Mouse (Mus musculus): Measurements from ENCODE around the gene Herc2. TPM values are rescaled to one million over a fixed set of nuclear protein-coding genes. Genes with fewer than 3 reads are reported as not detected.

Gene Herc2
- total RNA-seq, 2 experiments from 2014 or later: 34.0 to 35.6 TPM

- no peak for DNase-seq
Observed at GRCm38 (mm10) chr7:56201483-56202218, 151.7 kb downstream of the Herc2 start.

GRCm38 (mm10) chr7:56202843-56203242 lies 152.8 kb downstream of the Herc2 start:
- no peak for DNase-seq

DNA sequence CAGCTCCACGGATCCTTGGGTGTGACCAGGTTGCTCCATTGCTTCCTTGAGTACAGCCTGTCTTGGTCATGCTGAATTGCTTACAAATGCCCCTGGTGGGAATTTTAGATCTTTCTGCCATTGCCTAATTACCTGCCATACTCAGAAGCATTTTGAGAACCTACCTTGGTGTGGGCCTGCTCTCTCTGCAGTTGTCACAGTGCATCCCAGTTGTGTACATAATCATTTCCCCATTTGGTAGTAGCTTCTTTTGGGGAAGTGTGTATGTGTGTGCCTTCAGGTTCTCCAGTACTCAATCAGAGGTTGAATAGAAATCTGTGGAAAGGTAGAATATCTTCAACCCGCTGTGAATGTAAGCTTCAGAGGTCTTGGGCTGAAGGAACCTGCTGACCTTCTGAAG lies 153.3 kb downstream of the Herc2 start:
- DNase-seq: no peak

GRCm38 (mm10) chr7:56204877-56205276 lies 154.9 kb downstream of the Herc2 start:
- DNase-seq: no peak

GRCm38 (mm10) chr7:56220811-56221210 lies 170.8 kb downstream of the Herc2 start:
- no peak for DNase-seq

DNA sequence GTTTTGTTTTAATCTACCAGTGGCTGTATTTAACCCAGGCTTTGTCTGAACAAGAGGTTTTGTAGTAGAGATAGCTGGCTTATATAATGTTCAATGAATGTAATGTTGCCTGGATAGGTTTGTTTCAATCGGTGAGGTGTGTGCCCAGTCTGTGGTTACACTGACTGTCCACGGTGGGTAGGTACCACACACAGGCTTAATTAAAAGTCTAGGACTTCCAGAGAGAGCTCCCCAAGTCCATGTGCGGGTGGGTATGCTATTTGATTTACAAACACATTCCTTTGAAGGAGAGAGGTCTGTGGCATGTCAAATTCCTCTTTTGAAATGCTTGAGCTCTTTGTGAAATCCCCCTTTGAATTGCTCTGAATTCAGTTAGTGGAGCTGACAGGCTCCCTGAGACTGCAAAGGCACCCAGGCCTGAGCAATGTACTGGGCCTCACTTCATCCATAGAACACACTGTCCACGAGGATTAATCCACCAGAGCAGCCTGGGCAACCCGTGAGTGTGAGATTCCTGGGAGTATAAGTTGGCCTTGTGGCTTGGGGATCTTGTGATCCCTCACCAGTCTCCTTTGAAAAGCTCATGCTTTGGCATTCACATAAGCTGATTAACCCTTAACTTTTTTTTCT lies 185.9 kb downstream of the Herc2 start:
- DNase-seq: no peak

- DNase-seq: no peak
Observed at GRCm38 (mm10) chr7:56236617-56237016, 186.6 kb downstream of the Herc2 start.

DNA sequence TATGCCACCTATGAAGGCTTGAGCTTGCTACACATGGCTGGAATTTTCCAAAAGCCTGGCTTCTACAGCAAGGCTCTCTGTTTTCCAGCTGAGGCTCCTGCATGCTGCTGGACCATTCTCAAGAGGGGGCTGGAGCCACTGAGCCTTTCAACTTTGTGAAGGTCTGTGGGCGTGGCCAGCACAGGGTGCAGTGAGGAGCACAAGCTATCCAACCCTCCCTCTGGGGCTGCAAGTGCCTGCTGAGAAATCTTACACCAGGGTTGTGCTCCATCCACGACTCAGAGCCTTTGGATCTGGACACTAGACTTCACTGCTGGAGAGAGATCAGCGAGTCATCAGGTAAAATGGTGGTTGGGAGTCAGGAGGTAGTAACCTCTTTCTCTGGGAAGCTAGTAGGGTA lies 189.5 kb downstream of the Herc2 start, which contains the start of gene Oca2:
Gene Oca2 (plus strand): TSS at position 218 of the 400 bp plus-strand sequence.
- no peak for DNase-seq

GRCm38 (mm10) chr7:56254568-56254967 lies 204.6 kb downstream of the Herc2 start:
- DNase-seq: no peak

GRCm38 (mm10) chr7:56257875-56258441 lies 208.0 kb downstream of the Herc2 start:
- DNase-seq: no peak

GRCm38 (mm10) chr7:56277506-56277905 lies 227.5 kb downstream of the Herc2 start:
- DNase-seq: no peak

Other genes with a start within 250 kb of the Herc2 start
- gene Cyfip1, start 208.5 kb upstream of the Herc2 start, total RNA-seq (2021): 10 to 100 TPM; 21.0 to 22.3 TPM
- 10 to 100 TPM; 33.0 to 34.7 TPM for gene Nipa2, start 87.7 kb upstream of the Herc2 start, total RNA-seq (2021)
- gene Nipa1, start 30.2 kb upstream of the Herc2 start, total RNA-seq (2021): 1 to 10 TPM; 2.1 TPM
- gene Oca2, start 189.6 kb downstream of the Herc2 start, total RNA-seq (2021): not detected